In genomic region chr1:192696371-192696863, GRCm38 (mm10) we compare ENCODE assay signal across 9 mouse cellular contexts.
DNase-seq lines count a peak whose midpoint lies in the region; ATAC-seq and TF ChIP-seq lines count a peak whose summit lies in the region.
"Had no signal": no experiment of that assay in that cellular context is flagged by ENCODE, and none has a peak within 500 bp of the region (broad histone marks: within the 10 kb centered on the region; RNA-seq: fewer than 3 reads in every experiment).

No protein-coding gene starts in this region.

- no peak for TF ChIP-seq CTCF in left cerebral cortex, adult 2 months (IDR thresholded peaks at IDR 0.05)

- H3K36me3 ChIP-seq in hindbrain, embryonic 14.5 days (replicated peaks; ENCODE audit: control insufficient read depth, insufficient read depth), result no peaks in the 10 kb centered on the region
- H3K36me3 ChIP-seq in hindbrain, embryonic 11.5 days (ENCODE audit: control insufficient read depth, insufficient read depth, low read length), result no peaks in the 10 kb centered on the region
- H3K36me3 ChIP-seq in neural tube, embryonic 14.5 days (ENCODE audit: control insufficient read depth, insufficient read depth, low read length), result no peaks in the 10 kb centered on the region
- H3K36me3 ChIP-seq in neural tube, embryonic 15.5 days, result no peaks in the 10 kb centered on the region

- no peaks in the 10 kb centered on the region for H3K27me3 ChIP-seq in hindbrain, embryonic 14.5 days (ENCODE audit: control insufficient read depth, insufficient read depth, low read length)
- H3K27me3 ChIP-seq in hindbrain, embryonic 11.5 days (ENCODE audit: control insufficient read depth, insufficient read depth, low read length), result no peaks in the 10 kb centered on the region
- no peaks in the 10 kb centered on the region for H3K27me3 ChIP-seq in neural tube, embryonic 14.5 days (ENCODE audit: control insufficient read depth, insufficient read depth, low read length)
- no peaks in the 10 kb centered on the region for H3K27me3 ChIP-seq in neural tube, embryonic 15.5 days (replicated peaks)

- H3K4me2 ChIP-seq in hindbrain, embryonic 14.5 days (replicated peaks), result no peak overlapping the region
- H3K4me2 ChIP-seq in hindbrain, embryonic 11.5 days (replicated peaks; ENCODE audit: low read depth, low read length), result no peak overlapping the region
- H3K4me2 ChIP-seq in neural tube, embryonic 14.5 days (ENCODE audit: low read depth, low read length), result no peak overlapping the region
- no peak overlapping the region for H3K4me2 ChIP-seq in neural tube, embryonic 15.5 days

- no peaks in the 10 kb centered on the region for H3K4me1 ChIP-seq in hindbrain, embryonic 14.5 days (replicated peaks; ENCODE audit: control insufficient read depth, insufficient read depth, low read length)
- no peaks in the 10 kb centered on the region for H3K4me1 ChIP-seq in hindbrain, embryonic 11.5 days (replicated peaks; ENCODE audit: control insufficient read depth, insufficient read depth, low read length)
- no peaks in the 10 kb centered on the region for H3K4me1 ChIP-seq in neural tube, embryonic 14.5 days (ENCODE audit: control insufficient read depth, insufficient read depth, low read length)
- H3K4me1 ChIP-seq in neural tube, embryonic 15.5 days, result no peaks in the 10 kb centered on the region

- no peaks in the 10 kb centered on the region for H3K9me3 ChIP-seq in hindbrain, embryonic 14.5 days (ENCODE audit: control insufficient read depth, low read length)
- H3K9me3 ChIP-seq in hindbrain, embryonic 11.5 days (ENCODE audit: control insufficient read depth, low read length), result no peaks in the 10 kb centered on the region
- H3K9me3 ChIP-seq in neural tube, embryonic 14.5 days (ENCODE audit: control insufficient read depth, low read length), result no peaks in the 10 kb centered on the region
- H3K9me3 ChIP-seq in neural tube, embryonic 15.5 days (replicated peaks), result no peaks in the 10 kb centered on the region

- peak; percentile 51 for DNase-seq in hindbrain, embryonic 14.5 days (ENCODE audit: low spot score)
- no peak for DNase-seq in hindbrain, embryonic 11.5 days (ENCODE audit: low spot score)
- no peak for DNase-seq in neural tube, embryonic 10.5 days (ENCODE audit: extremely low spot score, low spot score)
- peak; percentile 75 for DNase-seq in adrenal gland, postnatal 36 days
- DNase-seq in left cerebral cortex, adult 2 months (ENCODE audit: extremely low spot score in 1 of 2, low spot score in 2 of 2), result no peak
- DNase-seq: heart, postnatal 14 days; retina, postnatal 1 day had no signal

- intact Hi-C loops in left cerebral cortex, adult 2 months (cut with DNase I), result loop anchor here (5.0 kb wide), 1 partner anchor 74 kb away; no protein-coding TSS in a partner anchor

- H3K4me3 ChIP-seq in hindbrain, embryonic 14.5 days (replicated peaks; ENCODE audit: low read length), result no peak overlapping the region
- no peak overlapping the region for H3K4me3 ChIP-seq in hindbrain, embryonic 11.5 days (ENCODE audit: low read depth, low read length)
- H3K4me3 ChIP-seq in neural tube, embryonic 14.5 days (ENCODE audit: low read depth, low read length), result no peak overlapping the region
- H3K4me3 ChIP-seq in neural tube, embryonic 15.5 days (replicated peaks), result no peak overlapping the region
- H3K4me3 ChIP-seq in left cerebral cortex, adult 2 months, result no peak overlapping the region

- H3K9ac ChIP-seq in hindbrain, embryonic 14.5 days, result no peak overlapping the region
- H3K9ac ChIP-seq in hindbrain, embryonic 11.5 days (ENCODE audit: low read depth, low read length), result no peak overlapping the region
- no peak overlapping the region for H3K9ac ChIP-seq in neural tube, embryonic 14.5 days (replicated peaks; ENCODE audit: low read depth, low read length)
- H3K9ac ChIP-seq in neural tube, embryonic 15.5 days (replicated peaks), result no peak overlapping the region

- ATAC-seq in hindbrain, embryonic 14.5 days (ENCODE audit: low FRiP score), result peak; percentile 48; the same call in 1 of the 2 replicates
- no peak for ATAC-seq in hindbrain, embryonic 11.5 days (ENCODE audit: low FRiP score)
- ATAC-seq in neural tube, embryonic 14.5 days (ENCODE audit: low read depth), result peak; percentile 24; the same call in 1 of the 2 replicates
- ATAC-seq in neural tube, embryonic 15.5 days (ENCODE audit: low FRiP score), result peak; percentile 74

- 46% methylated on average over 1 of the region's 1 CpGs for WGBS in hindbrain, embryonic 14.5 days
- 86% methylated on average over 1 of the region's 1 CpGs for WGBS in hindbrain, embryonic 11.5 days
- 45% methylated on average over 1 of the region's 1 CpGs for WGBS in neural tube, embryonic 14.5 days
- 68% methylated on average over 1 of the region's 1 CpGs for whole genome bisulfite sequencing in neural tube, embryonic 15.5 days

- H3K27ac ChIP-seq in hindbrain, embryonic 14.5 days, result no peak overlapping the region
- no peak overlapping the region for H3K27ac ChIP-seq in hindbrain, embryonic 11.5 days (ENCODE audit: low read depth, low read length)
- H3K27ac ChIP-seq in neural tube, embryonic 14.5 days (ENCODE audit: low read depth, low read length), result no peak overlapping the region
- H3K27ac ChIP-seq in neural tube, embryonic 15.5 days (replicated peaks), result no peak overlapping the region
- no peak overlapping the region for H3K27ac ChIP-seq in left cerebral cortex, adult 2 months

Comparison
In these comparisons a context has a peak if more than half of its experiments do, and no peak if none do; other contexts are left out.
1. DNase-seq: peak in hindbrain, embryonic 14.5 days (single experiment) and adrenal gland, postnatal 36 days (2 of 2); none in hindbrain, embryonic 11.5 days (single experiment), neural tube, embryonic 10.5 days (single experiment) and left cerebral cortex, adult 2 months (0 of 2).